Mouse (Mus musculus): Measurements from ENCODE around the gene Hist1h3f. TPM values are rescaled to one million over a fixed set of nuclear protein-coding genes. Genes with fewer than 3 reads are reported as not detected.

Gene Hist1h3f
- 0.29 TPM for polyA plus RNA-seq (2017; shearing (Covaris generic))

DNA sequence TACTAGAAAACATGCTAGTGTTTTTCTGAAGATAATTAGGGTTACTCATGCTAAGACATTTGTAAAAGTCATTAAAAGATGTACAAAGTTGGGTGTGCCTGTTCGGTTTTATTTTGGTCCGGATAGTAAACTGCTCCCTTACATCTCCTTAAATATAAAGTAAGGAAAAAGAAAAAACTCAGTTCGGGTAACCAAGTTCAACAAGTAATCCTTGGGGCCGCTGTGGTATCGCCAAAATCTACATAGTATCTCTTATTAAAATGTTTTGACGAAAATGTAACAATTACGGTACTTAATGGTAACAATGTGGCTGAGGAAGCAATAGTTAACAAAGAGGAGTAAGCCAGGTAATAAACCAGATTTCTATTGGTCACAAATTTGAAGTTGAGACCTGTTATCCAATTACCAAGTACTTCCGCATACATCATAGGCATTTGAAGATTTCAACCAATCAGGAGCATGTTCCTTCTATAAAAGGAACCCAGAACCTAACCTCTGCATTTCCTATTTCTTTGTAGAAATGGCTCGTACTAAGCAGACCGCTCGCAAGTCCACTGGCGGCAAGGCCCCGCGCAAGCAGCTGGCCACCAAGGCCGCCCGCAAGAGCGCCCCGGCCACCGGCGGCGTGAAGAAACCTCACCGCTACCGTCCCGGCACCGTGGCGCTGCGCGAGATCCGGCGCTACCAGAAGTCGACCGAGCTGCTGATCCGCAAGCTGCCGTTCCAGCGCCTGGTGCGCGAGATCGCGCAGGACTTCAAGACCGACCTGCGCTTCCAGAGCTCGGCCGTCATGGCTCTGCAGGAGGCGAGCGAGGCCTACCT lies at the start of gene Hist1h3f:
Gene Hist1h3f (plus strand): TSS at position 88 of the 822 bp plus-strand sequence.

DNA sequence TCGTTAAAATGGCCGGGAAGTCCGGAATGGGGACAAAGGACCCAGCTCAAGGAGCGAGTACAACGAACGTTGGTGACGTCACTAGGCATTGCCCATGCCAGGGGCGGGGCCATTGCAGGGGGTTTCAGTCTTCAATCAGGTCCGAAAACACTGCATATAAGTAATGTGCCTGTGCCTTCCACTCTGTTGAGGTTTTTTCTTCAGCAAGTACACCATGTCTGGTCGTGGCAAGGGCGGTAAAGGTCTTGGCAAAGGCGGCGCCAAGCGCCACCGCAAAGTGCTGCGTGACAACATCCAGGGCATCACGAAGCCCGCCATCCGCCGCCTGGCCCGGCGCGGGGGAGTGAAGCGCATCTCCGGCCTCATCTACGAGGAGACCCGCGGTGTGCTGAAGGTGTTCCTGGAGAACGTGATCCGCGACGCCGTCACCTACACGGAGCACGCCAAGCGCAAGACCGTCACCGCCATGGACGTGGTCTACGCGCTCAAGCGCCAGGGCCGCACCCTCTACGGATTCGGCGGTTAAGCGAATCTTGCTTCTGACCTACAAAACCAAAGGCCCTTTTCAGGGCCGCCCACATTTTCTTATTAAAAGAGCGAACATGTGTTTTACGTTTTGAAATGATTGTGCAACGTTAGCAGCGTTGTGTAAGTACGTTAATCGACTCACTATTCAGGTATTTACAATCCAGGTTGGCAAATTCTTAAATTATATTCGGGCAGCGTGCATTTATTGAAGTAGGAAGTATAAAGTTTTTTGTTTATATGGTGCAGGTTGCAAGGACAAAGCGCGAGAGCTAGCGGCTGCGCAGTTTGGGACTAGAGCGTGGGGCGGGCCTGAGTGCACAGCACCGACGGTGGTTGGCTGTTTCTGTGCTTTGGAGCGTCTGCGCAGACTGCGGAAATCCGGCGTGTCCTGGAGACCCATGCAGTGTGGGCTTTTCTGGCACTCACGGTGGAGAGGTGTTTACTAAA lies 12.7 kb upstream of the Hist1h3f start, which contains the start of gene Hist1h4h:
Gene Hist1h4h (plus strand): TSS at position 150 of the 975 bp plus-strand sequence.

GRCm38 (mm10) chr13:23533560-23534367 lies 10.1 kb upstream of the Hist1h3f start, which contains the start of gene Hist1h2af:
Gene Hist1h2af, plus strand, starts transcription at chr13:23533906.

DNA sequence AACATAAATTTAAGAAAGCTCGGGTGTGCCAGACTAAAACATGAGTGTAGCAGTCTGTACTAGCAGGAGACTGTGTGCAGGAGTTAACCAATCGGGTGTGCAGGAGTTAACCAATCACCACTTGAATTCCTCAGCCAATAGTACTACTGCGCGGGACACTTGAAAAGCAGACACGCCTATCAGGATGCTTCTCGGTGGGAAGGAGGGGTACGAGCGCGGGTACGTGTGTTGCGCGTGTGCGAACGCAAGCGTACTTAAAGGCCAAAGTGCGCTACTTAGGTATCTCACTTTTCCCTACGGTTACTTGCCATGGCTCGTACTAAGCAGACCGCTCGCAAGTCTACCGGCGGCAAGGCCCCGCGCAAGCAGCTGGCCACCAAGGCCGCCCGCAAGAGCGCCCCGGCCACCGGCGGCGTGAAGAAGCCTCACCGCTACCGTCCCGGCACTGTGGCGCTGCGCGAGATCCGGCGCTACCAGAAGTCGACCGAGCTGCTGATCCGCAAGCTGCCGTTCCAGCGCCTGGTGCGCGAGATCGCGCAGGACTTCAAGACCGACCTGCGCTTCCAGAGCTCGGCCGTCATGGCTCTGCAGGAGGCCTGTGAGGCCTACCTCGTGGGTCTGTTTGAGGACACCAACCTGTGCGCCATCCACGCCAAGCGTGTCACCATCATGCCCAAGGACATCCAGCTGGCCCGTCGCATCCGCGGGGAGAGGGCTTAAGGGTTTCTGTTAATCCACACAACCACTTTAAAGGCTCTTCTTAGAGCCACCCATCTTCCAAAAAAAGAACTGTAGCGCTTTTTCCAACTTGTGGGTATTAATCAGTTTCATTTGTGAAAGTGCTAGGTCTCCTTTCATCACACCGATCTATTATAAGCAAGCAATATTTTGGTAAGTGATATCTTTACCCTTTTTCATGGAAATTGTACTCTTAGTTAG lies 8.4 kb upstream of the Hist1h3f start, which contains the start of gene Hist1h3g:
Gene Hist1h3g (plus strand): TSS at position 286 of the 939 bp plus-strand sequence.

GRCm38 (mm10) chr13:23542999-23543607 lies 749 bp upstream of the Hist1h3f start, which contains the start of gene Hist1h2bh:
Gene Hist1h2bh, minus strand, starts transcription at chr13:23543392.

GRCm38 (mm10) chr13:23551146-23551834 lies 7.4 kb downstream of the Hist1h3f start, which contains the start of gene Hist1h4f:
Gene Hist1h4f, minus strand, starts transcription at chr13:23551648.

GRCm38 (mm10) chr13:23552962-23553361 lies 9.1 kb downstream of the Hist1h3f start, which contains the start of gene Hist1h1d:
Gene Hist1h1d, plus strand, starts transcription at chr13:23553262.

DNA sequence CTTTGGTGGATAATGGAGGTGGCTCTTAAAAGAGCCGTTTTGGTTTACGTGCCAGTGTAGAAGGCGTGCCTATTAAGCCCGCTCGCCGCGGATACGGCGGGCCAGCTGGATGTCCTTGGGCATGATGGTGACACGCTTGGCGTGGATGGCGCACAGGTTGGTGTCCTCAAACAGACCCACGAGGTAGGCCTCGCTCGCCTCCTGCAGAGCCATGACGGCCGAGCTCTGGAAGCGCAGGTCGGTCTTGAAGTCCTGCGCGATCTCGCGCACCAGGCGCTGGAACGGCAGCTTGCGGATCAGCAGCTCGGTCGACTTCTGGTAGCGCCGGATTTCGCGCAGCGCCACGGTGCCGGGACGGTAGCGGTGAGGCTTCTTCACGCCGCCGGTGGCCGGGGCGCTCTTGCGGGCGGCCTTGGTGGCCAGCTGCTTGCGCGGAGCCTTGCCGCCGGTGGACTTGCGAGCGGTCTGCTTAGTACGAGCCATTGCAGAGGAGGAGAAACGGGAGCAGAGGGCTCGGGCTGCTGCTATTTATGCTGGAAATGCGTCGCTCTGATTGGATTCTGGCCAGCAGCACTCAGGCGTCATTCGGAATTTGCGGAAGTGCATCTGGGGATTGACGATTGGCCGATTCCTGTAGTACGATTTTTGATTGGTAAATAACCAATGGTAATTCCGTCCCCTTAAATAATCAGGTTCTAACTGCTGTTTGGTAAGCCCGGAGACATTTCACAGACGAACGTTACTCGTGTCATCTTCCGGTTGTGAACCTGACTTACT lies 18.2 kb downstream of the Hist1h3f start, which contains the start of gene Hist1h3e:
Gene Hist1h3e (minus strand): TSS at position 487 of the 777 bp plus-strand sequence.

DNA sequence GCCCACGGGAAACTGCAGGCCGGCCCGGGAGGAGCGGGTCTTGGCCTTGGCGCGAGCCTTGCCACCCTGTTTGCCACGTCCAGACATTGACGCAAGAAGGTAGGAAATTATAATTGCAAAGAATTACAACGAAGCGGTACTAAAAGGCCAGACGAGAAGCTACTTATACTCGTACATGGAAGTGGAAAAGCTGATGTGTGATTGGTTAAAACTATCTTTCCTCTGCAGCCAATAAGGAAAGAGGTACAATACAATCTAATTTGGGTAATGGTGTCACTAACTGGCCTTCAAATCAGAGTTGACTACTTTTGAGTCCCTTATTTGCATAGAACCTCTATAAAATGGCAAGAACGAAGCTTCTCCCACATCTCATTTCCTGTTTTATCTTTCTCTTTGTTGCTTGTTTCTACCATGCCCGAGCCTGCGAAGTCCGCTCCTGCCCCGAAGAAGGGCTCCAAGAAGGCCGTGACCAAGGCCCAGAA lies 27.2 kb downstream of the Hist1h3f start, which contains the start of the genes Hist1h2ae and Hist1h2bg:
Gene Hist1h2ae (minus strand): TSS at position 199 of the 482 bp plus-strand sequence.
Gene Hist1h2bg (plus strand): TSS at position 375 of the 482 bp plus-strand sequence.

GRCm38 (mm10) chr13:23573898-23574524 lies 30.2 kb downstream of the Hist1h3f start, which contains the start of the genes Hist1h2bf and Hist1h2ad:
Gene Hist1h2bf, minus strand, starts transcription at chr13:23574196.
Gene Hist1h2ad, plus strand, starts transcription at chr13:23574381.

GRCm38 (mm10) chr13:23575271-23575851 lies 31.5 kb downstream of the Hist1h3f start, which contains the start of gene Hist1h3d:
Gene Hist1h3d, plus strand, starts transcription at chr13:23575763.

DNA sequence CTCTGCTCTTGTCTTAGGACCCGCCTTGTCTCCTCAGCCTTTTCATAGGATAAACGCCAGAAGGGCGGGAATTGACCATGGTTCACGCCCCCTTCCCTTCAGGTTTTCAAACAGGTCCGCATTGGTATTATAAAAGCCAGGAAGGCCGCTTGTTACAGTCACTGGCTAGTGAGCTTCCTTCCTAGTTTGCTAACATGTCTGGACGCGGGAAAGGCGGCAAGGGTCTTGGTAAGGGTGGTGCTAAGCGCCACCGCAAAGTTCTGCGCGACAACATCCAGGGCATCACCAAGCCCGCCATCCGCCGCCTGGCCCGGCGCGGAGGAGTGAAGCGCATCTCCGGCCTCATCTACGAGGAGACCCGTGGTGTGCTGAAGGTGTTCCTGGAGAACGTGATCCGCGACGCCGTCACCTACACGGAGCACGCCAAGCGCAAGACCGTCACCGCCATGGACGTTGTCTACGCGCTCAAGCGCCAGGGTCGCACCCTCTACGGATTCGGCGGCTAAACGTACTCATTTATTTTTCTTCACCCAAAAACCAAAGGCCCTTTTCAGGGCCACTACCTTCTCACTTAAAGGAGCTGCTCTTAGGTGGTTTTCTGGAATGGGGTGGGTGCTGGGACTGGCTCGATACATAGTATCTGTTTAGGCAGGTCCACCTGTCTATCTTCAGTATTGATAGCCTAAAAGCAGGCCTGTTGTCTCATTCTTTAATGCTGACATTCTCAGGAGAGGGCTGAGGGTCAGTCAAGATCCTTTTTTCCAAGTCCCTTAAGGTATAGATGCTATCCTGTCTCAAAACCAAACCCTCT lies 37.8 kb downstream of the Hist1h3f start, which contains the start of gene Hist1h4d:
Gene Hist1h4d (plus strand): TSS at position 191 of the 811 bp plus-strand sequence.

Measured in CD4-positive, CD25-positive, alpha-beta regulatory T cell, adult 9 weeks (primary cell).